Mouse (Mus musculus): Measurements from ENCODE around the gene Elane.

- TF ChIP-seq POLR2A (IDR thresholded peaks at IDR 0.05; ENCODE audit: control insufficient read depth, extremely low read depth, insufficient read depth, low read length, poor library complexity) (no peak), CTCF (IDR thresholded peaks at IDR 0.05; ENCODE audit: borderline replicate concordance, control insufficient read depth, extremely low read depth, insufficient read depth, low read length, poor library complexity) (no peak)
These were observed 5.3 kb upstream of the Elane start for GRCm38 (mm10) chr10:79880721-79881120.
